Mouse (Mus musculus): ENCODE data around the gene Capzb.

DNA sequence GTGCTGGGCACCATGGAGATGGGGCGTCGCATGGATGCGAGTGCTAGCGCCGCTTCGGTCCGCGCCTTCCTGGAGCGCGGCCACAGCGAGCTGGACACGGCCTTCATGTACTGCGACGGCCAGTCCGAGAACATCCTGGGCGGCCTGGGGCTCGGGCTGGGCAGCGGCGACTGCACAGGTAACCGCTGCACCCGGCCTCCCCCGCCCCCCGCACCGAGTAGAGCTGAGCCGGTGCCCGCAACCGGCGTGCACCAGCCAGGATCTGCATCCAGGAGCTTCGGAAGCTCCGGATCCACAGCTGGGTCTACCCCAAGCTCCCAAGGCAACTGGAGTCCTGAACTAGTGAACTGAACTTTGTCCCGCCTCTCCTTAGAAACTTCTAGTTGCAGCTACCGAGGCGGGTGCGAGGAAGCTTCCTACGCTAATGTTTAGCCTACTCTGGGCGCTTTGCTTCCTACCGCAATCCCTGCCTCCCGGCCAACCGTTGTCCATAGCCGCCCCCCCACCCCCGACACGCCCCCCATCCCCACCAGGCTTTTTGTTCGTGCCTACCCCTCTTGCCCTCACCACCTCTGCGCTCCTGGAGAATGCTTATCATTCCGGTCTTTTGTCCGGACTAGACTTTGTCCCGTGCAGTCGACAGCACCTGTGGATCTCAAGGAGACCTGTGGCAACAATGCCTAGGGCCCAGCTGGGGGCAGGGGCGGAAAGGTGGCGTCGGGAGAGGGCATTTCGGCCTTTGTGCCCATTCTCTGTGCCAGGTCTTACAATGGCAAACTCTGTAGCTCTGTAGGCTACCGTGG is 118.4 kb downstream of the Capzb start:
- TF ChIP-seq POLR2A (IDR thresholded peaks at IDR 0.05; ENCODE audit: low read depth, low read length) = no peak
- no peak for TF ChIP-seq CTCF (conservative IDR thresholded peaks at IDR 0.05 in 1 of 2, IDR thresholded peaks at IDR 0.05 in 1 of 2; ENCODE audit: low read depth in 2 of 2, low read length in 2 of 2)
- TF ChIP-seq GABPA (IDR thresholded peaks at IDR 0.05; ENCODE audit: insufficient replicate concordance, low read depth, low read length) = no peak
- TF ChIP-seq CHD2 (IDR thresholded peaks at IDR 0.05; ENCODE audit: low read length) = no peak
- no peak for TF ChIP-seq MYC (IDR thresholded peaks at IDR 0.05; ENCODE audit: low read depth, low read length)
- TF ChIP-seq ZNF384 (IDR thresholded peaks at IDR 0.05; ENCODE audit: low read depth, low read length) = no peak
